Comparison of ENCODE assay signal across 13 mouse cellular contexts in the genomic region with DNA sequence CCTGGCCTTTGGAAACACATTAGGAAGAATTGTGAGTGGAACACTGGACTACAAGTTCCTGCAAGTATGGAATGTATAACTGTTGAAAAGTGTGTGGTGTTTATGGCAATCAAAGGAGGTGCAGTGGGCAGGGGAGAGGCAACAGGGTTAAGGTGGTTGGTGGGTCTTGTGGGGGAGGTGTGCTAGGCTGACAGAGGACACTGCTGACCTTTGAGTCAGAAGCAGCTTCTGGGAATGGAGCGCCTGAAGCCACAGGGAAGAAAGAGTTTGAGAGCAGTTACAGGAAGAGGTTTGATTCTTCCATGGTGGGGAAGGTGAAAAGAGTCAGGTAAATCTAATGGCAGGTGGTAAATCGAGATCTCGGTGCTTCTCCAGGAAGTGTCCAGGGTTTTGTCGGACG. TPM values are rescaled to one million over a fixed set of nuclear protein-coding genes. Genes with fewer than 3 reads are reported as not detected.
DNase-seq lines count a peak whose midpoint lies in the region; ATAC-seq and TF ChIP-seq lines count a peak whose summit lies in the region.
"Had no signal": no experiment of that assay in that cellular context is flagged by ENCODE, and none has a peak within 500 bp of the region (broad histone marks: within the 10 kb centered on the region; RNA-seq: fewer than 3 reads in every experiment).

No protein-coding gene starts in this region.

- no peak overlapping the region for H3K4me2 ChIP-seq in embryonic facial prominence, embryonic 12.5 days (replicated peaks)
- H3K4me2 ChIP-seq in heart, embryonic 16.5 days (ENCODE audit: low read depth, low read length): peak overlapping the region; percentile 20; the same call in 1 of the 2 replicates
- no peak overlapping the region for H3K4me2 ChIP-seq in stomach, embryonic 15.5 days
- H3K4me2 ChIP-seq in midbrain, embryonic 15.5 days: no peak overlapping the region
- H3K4me2 ChIP-seq: liver, embryonic 12.5 days had no signal

- H3K4me1 ChIP-seq in embryonic facial prominence, embryonic 12.5 days: peaks cover 78% of the 10 kb centered on the region
- H3K4me1 ChIP-seq in heart, embryonic 16.5 days (ENCODE audit: control insufficient read depth, insufficient read depth, low read length): peaks cover 90% of the 10 kb centered on the region
- H3K4me1 ChIP-seq in stomach, embryonic 15.5 days: peaks cover 64% of the 10 kb centered on the region
- H3K4me1 ChIP-seq in midbrain, embryonic 15.5 days: peaks cover 20% of the 10 kb centered on the region

- no peak overlapping the region for H3K9ac ChIP-seq in embryonic facial prominence, embryonic 12.5 days
- peak overlapping the region; percentile 52 for H3K9ac ChIP-seq in heart, embryonic 16.5 days (ENCODE audit: low read length)
- H3K9ac ChIP-seq in stomach, embryonic 15.5 days: no peak overlapping the region
- H3K9ac ChIP-seq in midbrain, embryonic 15.5 days: no peak overlapping the region
- H3K9ac ChIP-seq: liver, embryonic 12.5 days had no signal

- no peaks in the 10 kb centered on the region for H3K27me3 ChIP-seq in embryonic facial prominence, embryonic 12.5 days
- H3K27me3 ChIP-seq in heart, embryonic 16.5 days (ENCODE audit: control insufficient read depth, insufficient read depth, low read length): no peaks in the 10 kb centered on the region
- H3K27me3 ChIP-seq in stomach, embryonic 15.5 days (replicated peaks): no peaks in the 10 kb centered on the region
- H3K27me3 ChIP-seq in midbrain, embryonic 15.5 days (replicated peaks): no peaks in the 10 kb centered on the region
- H3K27me3 ChIP-seq: liver, embryonic 12.5 days had no signal

- no peak for TF ChIP-seq CTCF in layer of hippocampus, adult 2 months (conservative IDR thresholded peaks at IDR 0.05)

- peak overlapping the region; percentile 41; the same call in 1 of the 2 replicates for H3K27ac ChIP-seq in layer of hippocampus, adult 2 months
- peak overlapping the region; percentile 26 for H3K27ac ChIP-seq in embryonic facial prominence, embryonic 12.5 days
- peak overlapping the region; percentile 88 for H3K27ac ChIP-seq in heart, embryonic 16.5 days (ENCODE audit: low read length)
- peak overlapping the region; percentile 37 for H3K27ac ChIP-seq in stomach, embryonic 15.5 days
- H3K27ac ChIP-seq in midbrain, embryonic 15.5 days: no peak overlapping the region
- H3K27ac ChIP-seq: liver, embryonic 12.5 days; macrophage had no signal

- no peak for ATAC-seq in embryonic facial prominence, embryonic 12.5 days (ENCODE audit: insufficient number of reproducible peaks, insufficient read depth, low FRiP score, low TSS enrichment)
- no peak for ATAC-seq in heart, embryonic 16.5 days (replicated peaks; ENCODE audit: extremely low read depth, insufficient read depth, low FRiP score)
- ATAC-seq in stomach, embryonic 15.5 days (ENCODE audit: insufficient read depth, low FRiP score, low read depth): no peak
- ATAC-seq in midbrain, embryonic 15.5 days (replicated peaks): no peak
- ATAC-seq: liver, embryonic 12.5 days had no signal

- no peaks in the 10 kb centered on the region for H3K9me3 ChIP-seq in embryonic facial prominence, embryonic 12.5 days
- no peaks in the 10 kb centered on the region for H3K9me3 ChIP-seq in heart, embryonic 16.5 days (replicated peaks; ENCODE audit: control insufficient read depth, low read length)
- H3K9me3 ChIP-seq in stomach, embryonic 15.5 days: no peaks in the 10 kb centered on the region
- H3K9me3 ChIP-seq in midbrain, embryonic 15.5 days: no peaks in the 10 kb centered on the region
- H3K9me3 ChIP-seq: liver, embryonic 12.5 days had no signal

- DNase-seq in layer of hippocampus, adult 2 months (ENCODE audit: low spot score in 2 of 2): no peak
- no peak for DNase-seq in layer of hippocampus, postnatal 14 days (ENCODE audit: low spot score in 2 of 2)
- DNase-seq in cerebellum, adult 11 months: no peak
- DNase-seq: adrenal gland, adult 2 months; cerebellum, postnatal 14 days; thymus, postnatal 4 days had no signal

- H3K36me3 ChIP-seq in embryonic facial prominence, embryonic 12.5 days: 0 out of 2 replicates have a peak, but pooled peaks cover 7% of the 10 kb centered on the region
- peaks cover 6% of the 10 kb centered on the region; the same call in 1 of the 2 replicates for H3K36me3 ChIP-seq in heart, embryonic 16.5 days (ENCODE audit: control insufficient read depth, insufficient read depth)
- no peaks in the 10 kb centered on the region for H3K36me3 ChIP-seq in stomach, embryonic 15.5 days
- H3K36me3 ChIP-seq in midbrain, embryonic 15.5 days (replicated peaks): no peaks in the 10 kb centered on the region
- H3K36me3 ChIP-seq: liver, embryonic 12.5 days had no signal

- no peak overlapping the region for H3K4me3 ChIP-seq in layer of hippocampus, adult 2 months
- no peak overlapping the region for H3K4me3 ChIP-seq in embryonic facial prominence, embryonic 12.5 days
- H3K4me3 ChIP-seq in heart, embryonic 16.5 days (ENCODE audit: low read length): no peak overlapping the region
- no peak overlapping the region for H3K4me3 ChIP-seq in stomach, embryonic 15.5 days (replicated peaks)
- no peak overlapping the region for H3K4me3 ChIP-seq in midbrain, embryonic 15.5 days
- H3K4me3 ChIP-seq: erythroblast, embryonic 14.5 days; liver, embryonic 12.5 days had no signal

- WGBS in embryonic facial prominence, embryonic 12.5 days: 63% methylated on average over 5 of the region's 5 CpGs
- 64% methylated on average over 5 of the region's 5 CpGs for WGBS in heart, embryonic 16.5 days
- 73% methylated on average over 5 of the region's 5 CpGs for WGBS in stomach, embryonic 15.5 days
- WGBS in midbrain, embryonic 15.5 days: 89% methylated on average over 5 of the region's 5 CpGs

RNA-seq across cellular contexts. Expression of gene Mbnl2, which starts 16.7 kb away (rescaled TPM):
- 100 to 1,000 TPM; 244 to 250 TPM for total RNA-seq in layer of hippocampus, adult 2 months (2021)
- total RNA-seq in layer of hippocampus, postnatal 14 days (2021): 100 to 1,000 TPM; 201 to 204 TPM
- 93.2 and 93.6 TPM in 2 replicates for polyA plus RNA-seq in embryonic facial prominence, embryonic 12.5 days (2016; fragmentation: Nextera tagmentation; extraction: Ambion mirVana)
- polyA plus RNA-seq in heart, embryonic 16.5 days (2015; fragmentation: Nextera tagmentation; extraction: Ambion mirVana): 129 and 142 TPM in 2 replicates
- polyA plus RNA-seq in stomach, embryonic 15.5 days (2015; fragmentation: Nextera tagmentation; extraction: Ambion mirVana): 109 and 116 TPM in 2 replicates
- 20.0 and 21.2 TPM in 2 replicates for polyA plus RNA-seq in midbrain, embryonic 15.5 days (2015; fragmentation: Nextera tagmentation; extraction: Ambion mirVana)
